Mouse (Mus musculus) cerebellum, adult 9-11 months (tissue): ENCODE results near the gene Fam114a2.

Experiments used
- DNase-seq: peaks from one replicate; pipeline ENCODE4 v3.0.0; 2022

The Fam114a2 gene

DNA sequence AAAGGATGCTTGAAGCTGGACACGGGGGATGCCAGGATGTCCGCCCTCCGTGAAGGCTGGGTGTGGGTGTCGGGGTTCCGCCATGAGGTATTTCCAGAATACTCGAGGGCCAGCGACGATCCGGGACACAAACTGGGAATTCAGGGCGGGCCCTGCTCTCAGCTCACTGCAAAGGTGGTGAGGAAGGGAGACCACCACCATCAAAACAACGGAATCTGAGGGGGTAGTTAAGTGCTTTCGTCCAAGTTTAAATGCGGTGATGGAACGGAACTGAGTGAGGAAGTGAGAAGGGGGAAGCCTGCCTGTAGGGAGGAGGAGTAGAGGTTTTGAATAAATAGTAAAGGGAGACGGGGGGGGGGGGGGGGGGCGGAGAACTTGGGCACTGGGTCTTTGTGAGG, 333 bp upstream of the Fam114a2 start:
- DNase-seq: no peak

- no peak for DNase-seq
Observed at GRCm38 (mm10) chr11:57516946-57517441, 1.4 kb downstream of the Fam114a2 start.

- no peak for DNase-seq
Observed at GRCm38 (mm10) chr11:57515218-57515617, 3.2 kb downstream of the Fam114a2 start.

GRCm38 (mm10) chr11:57506899-57507298, 11.5 kb downstream of the Fam114a2 start:
- no peak for DNase-seq

DNA sequence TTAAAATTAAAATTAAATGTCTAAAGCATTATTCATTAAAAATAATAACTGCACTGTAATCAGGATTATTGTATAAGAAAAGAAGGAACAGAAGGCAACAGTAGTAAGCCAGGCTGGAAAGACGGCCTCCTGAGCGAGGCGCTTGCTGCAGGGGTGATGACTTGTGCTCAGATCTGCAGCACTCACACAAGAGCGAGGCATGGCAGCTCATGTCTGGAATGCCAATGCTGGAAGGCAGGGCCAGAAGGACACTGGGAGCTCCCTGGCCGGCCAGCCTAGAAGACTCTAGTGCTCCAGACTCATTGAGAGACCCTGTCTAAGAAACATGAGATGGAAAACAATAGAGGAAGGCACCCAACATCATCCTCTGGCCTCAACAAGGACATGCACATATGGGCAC, 15.3 kb downstream of the Fam114a2 start:
- DNase-seq: no peak

DNA sequence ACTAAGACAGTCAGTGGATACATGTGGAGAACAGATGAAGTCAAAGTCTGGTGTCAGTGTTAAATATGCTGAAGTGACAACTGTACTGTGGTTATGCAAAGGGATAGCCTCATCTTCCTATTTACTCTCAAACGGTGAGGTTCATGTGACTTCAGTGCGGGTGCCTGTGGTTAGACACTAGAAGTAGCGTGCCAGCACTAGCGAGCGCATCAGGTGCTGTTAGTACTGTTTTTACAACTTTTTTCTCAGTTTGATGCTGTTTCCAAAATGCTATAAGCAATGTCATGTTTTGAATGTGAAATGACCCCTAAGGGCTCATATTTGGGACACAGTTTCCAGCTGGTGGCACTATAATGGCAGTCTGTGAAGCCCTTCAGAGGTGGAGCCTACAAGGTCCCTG, 20.2 kb downstream of the Fam114a2 start:
- DNase-seq: no peak

DNA sequence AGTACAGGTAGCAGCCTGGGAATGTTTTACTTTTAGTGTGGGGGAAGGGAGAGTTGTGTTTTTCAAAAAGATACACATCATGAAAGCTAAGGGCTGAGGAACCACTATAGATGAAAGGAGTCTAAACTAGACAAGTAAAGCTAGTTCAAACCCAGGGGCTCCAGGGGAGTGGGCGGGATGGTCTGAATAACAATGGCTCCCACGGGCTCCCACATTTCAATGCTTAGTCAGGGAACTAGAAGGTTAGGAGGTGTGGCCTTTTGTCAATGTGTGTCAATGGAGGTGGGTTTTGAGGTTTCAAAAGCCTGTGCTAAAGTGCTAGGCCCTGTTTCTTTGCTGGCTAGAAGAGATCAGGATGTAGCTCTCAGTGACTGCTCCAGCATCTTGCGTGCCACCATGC, 20.7 kb downstream of the Fam114a2 start:
- no peak for DNase-seq

DNA sequence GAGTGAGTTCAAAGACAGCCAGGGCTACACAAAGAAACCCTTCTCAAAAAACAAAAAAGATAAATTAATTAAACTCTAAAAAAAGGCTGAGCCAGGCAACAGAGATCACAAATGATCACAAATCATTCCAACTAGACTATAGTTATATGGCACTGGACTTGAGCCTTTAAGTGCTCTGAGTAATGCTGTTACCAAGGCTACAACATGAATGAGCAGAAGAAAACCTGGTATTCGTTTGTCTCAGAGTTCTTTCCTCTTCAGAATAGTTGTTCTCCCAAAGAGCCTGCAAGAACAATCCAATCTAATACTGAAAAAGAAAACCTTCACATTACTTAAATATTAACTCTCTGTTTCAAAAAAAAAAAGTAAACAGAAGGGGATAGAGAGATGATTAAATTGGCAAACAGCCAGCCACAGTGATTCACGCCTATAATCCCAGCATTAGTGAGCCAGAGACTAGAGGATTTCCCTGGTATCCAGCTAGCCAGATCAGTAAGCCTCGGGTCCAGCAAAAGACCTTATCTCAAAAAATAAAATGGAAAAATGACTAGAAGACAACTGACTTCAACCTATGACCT, 21.9 kb downstream of the Fam114a2 start:
- DNase-seq: no peak

DNA sequence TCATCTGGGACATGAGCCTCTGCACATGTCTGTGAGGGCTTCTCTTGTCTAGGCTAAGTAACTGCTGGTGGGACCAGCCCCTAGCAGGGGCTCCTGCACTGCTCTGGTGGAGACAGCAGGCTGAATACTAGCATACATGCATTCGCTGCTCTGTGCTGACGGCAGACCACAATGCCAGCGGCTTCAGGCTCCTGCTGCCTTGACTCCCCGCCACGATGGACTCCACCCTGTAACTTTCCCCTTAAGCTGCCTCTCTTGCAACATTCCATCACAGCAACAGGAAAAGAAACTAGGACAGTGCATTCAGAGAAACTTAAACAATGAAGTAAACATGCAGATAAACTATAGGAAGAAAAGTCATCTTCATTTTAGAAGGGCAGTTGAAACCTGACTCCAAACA, 30.0 kb downstream of the Fam114a2 start:
- DNase-seq: no peak

DNA sequence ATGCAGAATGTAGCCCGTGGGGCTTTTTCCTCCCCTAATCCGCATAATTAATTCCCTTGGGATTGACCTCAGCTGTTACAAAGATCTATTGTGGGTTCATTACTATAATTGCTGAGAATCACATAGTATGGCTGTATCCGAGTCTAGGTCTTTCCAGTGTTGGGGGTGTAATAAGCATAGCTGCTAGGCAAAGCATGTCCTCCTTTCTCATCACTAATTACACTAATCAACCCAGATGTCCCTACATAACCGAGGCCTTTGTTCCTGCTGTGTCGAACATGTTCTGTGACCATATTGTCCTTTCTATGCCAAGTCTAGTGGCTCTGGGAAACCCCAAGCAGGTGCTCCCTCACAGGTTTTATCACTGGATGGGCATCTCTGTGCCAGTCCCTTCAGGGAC, 40.3 kb downstream of the Fam114a2 start:
- peak; percentile 5 for DNase-seq

DNA sequence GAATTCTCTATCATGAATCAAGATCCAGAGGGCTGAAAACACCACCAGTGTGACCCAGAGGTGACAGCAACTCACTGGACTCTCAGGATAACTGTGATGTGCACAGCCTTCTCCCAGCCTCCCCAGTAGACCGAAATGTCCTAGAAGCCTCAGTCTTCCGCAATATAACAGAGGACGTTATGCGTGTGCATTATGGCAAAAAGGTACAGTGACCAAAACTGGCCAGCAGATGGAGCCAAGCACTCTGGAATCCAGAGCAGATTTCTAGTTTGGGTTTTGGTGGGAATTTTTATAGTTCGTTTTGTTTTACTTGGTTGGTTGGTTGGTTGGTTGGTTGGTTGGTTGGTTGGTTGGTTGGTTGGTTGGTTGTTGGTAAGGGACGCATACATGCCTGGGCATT, 43.3 kb downstream of the Fam114a2 start:
- DNase-seq: no peak

GRCm38 (mm10) chr11:57474296-57474941, 44.0 kb downstream of the Fam114a2 start:
- no peak for DNase-seq

DNA sequence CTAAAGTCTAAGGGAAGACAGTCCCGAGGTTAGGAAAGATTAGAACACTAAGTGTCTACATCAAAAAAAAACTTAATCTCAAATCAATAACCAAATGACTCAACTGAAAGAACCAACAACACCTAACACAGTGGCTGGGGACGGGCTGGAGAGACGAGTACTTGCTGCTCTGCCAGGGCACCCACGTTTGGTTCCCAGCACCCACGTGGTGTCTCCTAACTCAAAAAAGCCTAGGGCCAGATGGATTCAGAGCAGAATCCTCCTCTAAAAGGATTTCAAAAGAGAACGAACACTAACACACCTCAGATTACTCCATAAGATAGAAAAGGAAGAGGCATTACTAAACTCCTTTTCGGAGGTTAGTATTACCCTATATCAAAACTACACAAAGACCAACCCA, 47.4 kb downstream of the Fam114a2 start:
- DNase-seq: no peak

DNA sequence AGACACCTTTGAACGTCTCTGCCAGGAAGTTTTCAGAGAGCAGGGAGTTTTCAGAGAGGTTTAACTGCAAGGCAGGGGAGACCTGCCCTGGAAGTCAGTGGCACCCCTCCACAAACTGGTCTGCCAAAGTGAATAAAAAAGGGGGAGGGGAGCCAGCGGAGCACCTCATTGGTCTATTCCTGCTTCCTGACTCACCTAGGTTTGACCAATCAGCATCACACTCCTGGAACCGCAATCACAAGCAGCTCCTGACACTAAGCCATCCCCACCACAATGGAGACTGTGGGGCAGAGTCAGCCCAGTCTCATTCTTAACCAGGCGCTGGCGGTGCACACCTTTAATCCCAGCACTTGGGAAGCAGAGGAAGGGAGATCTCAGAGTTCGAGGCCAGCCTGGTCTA, 48.4 kb downstream of the Fam114a2 start:
- DNase-seq: no peak

- no peak for DNase-seq
Observed at GRCm38 (mm10) chr11:57468706-57469105, 49.7 kb downstream of the Fam114a2 start.

DNA sequence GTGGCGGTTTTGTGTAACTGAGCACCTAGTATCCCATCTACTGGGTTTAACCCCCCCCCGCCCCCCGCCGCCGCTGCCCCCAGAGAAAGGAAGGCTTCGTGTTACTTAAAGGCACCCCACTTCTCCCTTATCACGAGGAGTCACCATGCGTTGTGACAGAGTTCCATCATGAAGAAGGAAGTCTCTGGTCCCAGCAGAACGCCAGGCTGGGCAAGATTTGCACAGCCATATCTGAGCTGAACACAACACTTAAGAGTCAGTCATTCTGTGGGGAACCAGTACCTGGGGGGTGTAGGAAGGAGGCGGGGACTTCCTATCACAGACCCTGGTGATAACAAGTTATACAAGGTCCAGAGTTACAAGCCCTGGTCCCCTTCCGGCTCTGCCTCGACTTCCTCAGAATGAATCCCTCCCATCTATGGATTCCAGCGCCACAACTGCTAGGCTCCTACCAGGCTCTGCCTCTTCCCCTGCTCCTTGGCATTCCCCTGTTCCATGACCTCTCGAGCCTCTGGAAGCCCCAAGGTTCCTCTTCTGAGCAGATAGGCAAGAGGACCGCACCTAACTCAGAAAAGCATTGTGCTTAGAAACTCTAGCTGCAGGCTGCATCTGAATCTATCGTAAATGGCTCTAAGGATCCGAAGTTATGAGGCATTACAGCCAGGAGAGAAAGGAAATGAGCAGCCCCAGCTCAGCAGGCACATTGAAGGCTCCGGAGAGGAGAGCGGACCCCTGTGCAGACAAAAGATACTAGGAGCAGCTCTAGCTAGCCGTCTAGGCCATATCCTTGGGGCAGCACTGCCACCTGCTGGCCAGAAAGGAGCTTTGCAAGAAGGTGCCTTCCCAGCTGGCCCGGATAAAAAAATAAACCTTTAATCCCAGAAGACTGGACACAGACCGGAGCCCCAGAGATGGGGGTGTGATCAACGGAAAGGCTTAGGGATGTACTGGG, 51.0 kb downstream of the Fam114a2 start:
- peak; percentile 9 for DNase-seq

DNA sequence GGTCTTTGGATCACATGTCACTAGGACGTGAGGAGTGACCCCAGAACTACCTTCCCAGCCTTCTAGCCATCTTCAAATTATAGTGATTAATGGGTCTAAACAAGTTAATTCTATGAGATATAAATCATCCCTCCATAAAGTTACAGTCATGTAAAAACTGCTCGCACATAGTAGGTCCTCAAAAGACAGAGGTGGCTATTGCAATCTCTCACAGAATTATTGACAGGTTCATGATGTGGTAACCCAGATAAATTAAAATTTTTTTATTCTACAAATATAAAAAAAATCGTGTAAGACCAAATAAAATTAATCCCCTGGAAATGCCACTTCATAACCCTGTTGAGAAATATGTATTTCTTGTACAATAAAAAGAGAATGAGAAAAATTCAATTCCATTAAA, 52.6 kb downstream of the Fam114a2 start:
- no peak for DNase-seq

DNA sequence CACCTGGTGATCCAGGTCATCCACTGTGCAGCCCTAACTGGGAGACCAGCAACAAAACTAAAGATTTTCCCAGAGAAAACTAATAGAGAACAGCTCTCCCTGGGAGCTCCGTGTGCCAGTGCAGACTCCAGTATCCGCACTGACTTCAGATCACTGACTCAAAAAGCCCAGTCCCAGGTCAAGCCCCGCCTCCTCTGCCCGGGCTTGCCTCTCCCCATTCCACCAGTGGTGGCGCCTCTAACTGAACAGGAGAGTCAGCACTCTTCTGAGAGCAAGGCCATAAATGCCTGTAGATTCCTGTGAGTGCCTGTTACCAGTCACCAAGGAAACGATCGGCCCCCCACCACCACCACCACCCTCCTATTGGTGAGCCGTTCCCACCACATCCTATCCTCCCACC, 53.4 kb downstream of the Fam114a2 start:
- no peak for DNase-seq

GRCm38 (mm10) chr11:57459759-57460158, 58.7 kb downstream of the Fam114a2 start:
- DNase-seq: peak; percentile 14

DNA sequence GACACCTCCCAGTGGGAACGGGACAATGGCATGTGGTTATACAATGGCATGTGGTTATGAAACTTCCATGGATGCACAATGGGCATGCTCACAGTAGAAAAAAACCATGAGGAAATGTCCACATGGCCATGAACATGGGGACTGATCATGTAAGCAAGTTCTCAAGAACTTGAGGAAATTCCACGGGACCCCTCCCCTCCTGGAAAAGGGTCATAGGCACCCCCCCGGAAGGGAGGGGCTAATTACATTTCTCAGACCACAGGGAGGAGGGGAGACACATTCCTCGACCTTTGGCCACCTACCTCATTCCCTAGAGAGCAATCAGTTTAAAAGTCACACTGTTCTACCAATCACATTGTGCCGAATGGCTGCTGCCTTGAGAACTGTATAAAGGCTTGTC, 64.0 kb downstream of the Fam114a2 start:
- no peak for DNase-seq

- no peak for DNase-seq
Observed at GRCm38 (mm10) chr11:57445237-57445962, 73.0 kb downstream of the Fam114a2 start.

- DNase-seq: no peak
Observed at GRCm38 (mm10) chr11:57434153-57434552, 84.3 kb downstream of the Fam114a2 start.
